Mouse (Mus musculus) hindlimb bud, embryonic 11.5 days (tissue): ENCODE results near the gene Hinfp.
"Not testable (repeated sequence)": the region's sequence is repeated elsewhere in the genome, so short reads cannot be mapped to it uniquely, and the experiment has no call there.

Source experiments
- DNase-seq: peaks from one replicate; pipeline ENCODE4 v3.0.0-alpha.2; 2012; ENCODE audit warnings: low read depth, low spot score; ENCODE audit errors: extremely low spot score

The Hinfp gene

GRCm38 (mm10) chr9:44332918-44333638 is 27.6 kb upstream of the Hinfp start:
- no peak for DNase-seq

DNA sequence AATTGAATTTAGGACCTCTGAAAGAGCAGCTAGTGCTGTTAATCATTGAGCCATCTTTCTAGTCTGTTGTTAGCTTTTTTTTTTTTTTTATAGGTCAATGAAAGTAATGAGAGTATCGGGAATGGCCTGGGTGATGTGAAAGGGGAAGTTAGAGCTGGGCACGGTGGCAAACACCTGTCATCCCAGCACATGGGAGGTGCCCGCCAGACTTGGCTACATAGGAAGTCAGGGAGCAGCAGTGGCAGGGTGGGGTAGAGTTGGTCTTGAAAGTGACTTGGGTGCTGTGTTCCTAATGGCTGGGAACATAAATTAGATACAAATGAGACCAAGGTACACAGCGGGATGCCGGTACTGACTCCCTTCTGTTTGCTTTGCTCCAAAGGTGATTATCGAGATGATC is 25.3 kb upstream of the Hinfp start:
- DNase-seq = no peak

DNA sequence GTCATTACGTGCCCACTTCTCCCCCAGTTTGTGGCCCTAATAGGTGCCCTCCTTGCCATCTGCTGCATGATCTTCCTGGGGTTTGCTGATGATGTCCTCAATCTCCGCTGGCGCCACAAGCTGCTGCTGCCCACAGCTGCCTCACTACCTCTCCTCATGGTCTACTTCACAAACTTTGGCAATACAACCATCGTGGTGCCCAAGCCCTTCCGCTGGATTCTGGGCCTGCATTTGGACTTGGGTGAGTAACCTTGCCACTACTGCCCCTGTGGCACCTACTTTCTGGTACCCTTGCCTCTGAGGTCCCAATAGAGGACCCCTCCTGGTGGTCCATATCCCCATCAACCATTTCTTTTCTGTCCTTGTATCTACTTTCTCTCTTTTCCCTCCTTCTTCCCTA is 22.5 kb upstream of the Hinfp start:
- no peak for DNase-seq

DNA sequence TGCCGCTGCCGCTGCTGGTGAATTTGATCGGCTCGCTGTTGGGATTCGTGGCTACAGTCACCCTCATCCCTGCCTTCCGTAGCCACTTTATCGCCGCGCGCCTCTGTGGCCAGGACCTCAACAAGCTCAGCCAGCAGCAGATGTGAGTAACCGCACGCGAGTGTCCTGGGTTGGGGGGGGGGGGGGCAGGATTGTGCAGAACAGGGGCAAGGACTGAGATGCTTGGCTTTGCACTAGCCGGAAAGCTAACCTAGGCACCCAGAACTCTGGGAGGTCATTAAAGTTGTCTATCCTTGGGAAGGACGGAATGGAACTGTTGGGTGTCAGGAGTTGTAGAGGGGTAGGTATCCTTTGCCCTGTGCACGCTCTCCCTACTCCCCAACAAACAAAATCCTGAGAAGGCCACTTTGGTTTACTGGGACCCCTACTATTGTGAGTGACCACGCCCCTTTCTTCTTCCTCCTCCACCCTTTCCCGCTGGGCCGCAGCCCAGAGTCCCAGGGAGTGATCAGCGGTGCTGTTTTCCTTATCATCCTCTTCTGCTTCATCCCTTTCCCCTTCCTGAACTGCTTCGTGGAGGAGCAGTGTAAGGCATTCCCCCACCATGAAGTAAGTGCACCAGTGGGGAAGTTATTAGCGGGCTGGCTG is 21.7 kb upstream of the Hinfp start:
- no peak for DNase-seq

- DNase-seq = peak; percentile 82
Measured at GRCm38 (mm10) chr9:44326371-44327063, 21.0 kb upstream of the Hinfp start.

DNA sequence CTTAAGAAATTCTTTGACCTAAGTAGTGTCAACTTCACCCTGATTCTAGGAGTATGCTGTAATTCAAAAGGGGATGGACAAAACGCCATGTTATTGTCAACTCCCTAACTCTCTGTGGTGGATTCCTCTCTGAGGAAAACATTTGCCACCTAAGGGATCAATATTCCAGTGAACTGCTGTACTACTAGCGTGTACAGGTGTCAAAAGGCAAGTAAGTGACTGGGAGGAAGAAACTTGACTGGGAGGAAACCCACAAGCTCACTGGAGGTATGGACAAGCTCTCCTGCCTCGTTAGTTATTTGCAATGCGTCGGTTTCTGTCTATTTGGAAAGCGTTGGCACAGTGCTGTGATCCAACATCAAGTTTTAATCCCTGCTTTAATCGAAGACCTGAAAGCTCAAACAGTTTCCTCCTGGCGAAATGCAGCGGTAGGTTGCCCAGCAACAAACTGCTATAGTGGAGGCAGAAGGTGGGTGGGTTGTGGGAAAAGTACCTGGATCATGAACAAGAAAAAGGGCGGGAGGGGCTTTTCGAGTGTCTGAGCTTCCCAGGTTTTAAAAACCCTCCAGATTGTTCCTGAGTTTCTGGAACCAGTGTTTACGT is 20.4 kb upstream of the Hinfp start, which contains the start of gene Dpagt1:
Gene Dpagt1 (plus strand): TSS at position 252 of the 603 bp plus-strand sequence.
- no peak for DNase-seq

DNA sequence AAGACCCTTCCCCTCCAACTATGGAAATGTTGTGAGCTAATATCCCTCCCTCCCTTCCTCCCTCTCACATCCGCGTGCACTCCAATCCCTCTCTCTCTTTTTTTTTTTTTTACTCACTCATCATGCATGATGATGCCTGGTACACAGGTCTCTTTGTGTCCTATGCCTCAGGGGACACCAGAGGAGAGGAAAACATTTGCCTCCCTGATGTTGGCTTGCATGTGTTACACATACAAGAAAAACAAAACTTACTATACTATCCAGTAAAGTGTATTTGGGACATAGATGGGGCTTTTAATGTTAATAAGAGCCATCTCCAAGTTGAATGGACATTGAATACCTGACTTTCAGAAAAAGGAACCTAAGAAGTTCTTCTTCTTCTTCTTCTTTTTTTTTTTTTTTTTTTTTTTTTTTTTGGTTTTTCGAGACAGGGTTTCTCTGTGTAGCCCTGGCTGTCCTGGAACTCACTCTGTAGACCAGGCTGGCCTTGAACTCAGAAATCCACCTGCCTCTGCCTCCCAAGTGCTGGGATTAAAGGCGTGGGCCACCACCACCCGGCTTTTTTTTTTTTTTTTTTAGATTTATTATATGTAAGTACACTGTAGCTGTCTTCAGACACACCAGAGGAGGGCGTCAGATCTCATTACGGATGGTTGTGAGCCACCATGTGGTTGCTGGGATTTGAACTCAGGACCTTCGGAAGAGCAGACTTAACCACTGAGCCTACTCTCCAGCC is 19.7 kb upstream of the Hinfp start:
- not testable (repeated sequence) for DNase-seq

DNA sequence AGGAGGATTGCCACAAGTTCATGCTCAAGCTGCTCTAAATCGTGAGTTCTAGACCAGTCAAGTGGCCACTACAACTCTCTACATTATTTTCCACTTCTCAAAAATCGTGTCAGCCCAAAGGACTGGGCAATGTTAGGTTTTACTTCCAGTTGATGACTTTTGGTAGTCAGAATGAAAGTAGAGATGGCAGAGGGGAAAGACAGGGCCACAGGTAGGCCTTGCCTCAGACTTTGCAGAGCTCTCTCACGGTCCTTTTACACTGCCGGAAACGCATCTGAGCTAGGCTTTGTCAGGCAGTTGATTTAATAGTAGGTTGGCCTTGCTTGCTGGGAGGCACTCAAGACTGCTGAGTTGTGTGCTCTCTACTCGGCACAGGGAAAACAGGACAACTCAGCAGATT is 18.7 kb upstream of the Hinfp start:
- no peak for DNase-seq

DNA sequence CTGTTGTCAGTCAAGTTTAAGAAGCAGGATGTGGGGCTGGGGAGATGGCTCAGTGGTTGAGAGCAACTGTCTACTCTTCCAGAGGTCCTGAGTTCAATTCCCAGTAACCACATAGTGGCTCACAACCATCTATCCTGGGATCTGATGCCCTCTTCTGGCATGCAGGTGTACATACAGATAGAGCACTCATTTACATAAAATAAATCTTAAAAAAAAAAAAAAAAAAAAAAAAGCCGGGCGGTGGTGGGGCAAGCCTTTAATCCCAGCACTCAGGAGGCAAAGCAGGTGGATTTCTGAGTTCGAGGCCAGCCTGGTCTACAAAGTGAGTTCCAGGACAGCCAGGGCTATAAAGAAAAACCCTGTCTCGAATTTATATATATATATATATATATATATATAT is 18.2 kb upstream of the Hinfp start:
- DNase-seq = not testable (repeated sequence)

DNA sequence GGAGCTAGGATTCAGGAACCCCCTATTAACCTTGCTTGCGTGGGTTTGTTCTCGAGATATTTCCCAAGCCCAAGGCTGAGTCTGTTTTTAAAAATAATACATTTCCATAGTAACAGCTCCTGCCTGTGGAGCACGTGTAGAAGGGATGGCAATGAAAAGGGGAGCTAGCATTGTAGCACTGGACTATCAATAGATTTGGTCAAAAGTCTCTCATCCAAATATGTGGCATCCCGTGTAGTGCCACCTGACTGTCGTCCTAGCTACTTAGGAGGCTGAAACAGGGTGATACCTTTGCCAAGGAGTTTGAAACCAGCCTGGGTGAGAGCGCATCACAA is 15.3 kb upstream of the Hinfp start:
- DNase-seq = no peak

- DNase-seq = peak; percentile 88
Measured at GRCm38 (mm10) chr9:44319887-44320798, 14.7 kb upstream of the Hinfp start, which contains the start of gene C2cd2l. Gene C2cd2l (minus strand): TSS chr9:44320285.

DNA sequence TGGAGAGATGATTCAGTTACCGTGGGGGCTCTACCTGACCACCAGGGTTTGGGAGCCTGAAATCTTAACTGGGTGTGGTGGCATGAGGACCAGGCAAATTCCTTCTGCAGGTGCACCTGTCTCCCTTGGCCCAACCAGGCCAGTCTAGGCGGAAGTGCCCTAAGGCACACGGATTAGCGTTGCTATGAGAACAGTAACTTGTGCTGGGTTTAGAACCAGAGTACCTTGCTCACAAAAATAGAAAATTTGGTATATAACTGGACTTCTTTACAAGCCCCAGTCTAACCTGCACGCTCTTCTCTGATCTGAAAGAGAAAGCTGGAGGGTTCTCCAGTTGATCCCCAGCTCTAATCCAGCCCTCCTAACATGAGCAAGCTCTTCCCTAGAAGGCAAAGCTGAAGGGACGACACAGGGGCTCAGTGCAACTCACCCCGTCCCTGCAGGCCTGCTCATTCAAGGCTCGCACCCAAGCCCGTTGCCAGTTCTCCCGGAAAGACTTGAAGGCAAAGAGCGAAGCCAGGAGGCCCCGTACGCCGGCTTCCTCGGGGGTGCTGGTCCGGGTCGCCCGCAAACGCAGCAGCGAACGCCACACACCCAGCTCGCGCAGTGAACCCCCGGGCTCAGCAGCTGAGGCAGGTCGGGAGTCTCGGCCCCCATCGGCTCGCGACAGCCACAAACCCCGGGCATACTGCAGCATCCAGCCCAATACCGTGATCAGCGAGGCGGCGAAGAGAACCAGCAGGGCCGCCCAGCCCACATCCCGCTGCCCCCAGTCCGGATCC is 13.8 kb upstream of the Hinfp start:
- no peak for DNase-seq

GRCm38 (mm10) chr9:44318826-44319095 is 13.3 kb upstream of the Hinfp start:
- no peak for DNase-seq

GRCm38 (mm10) chr9:44318076-44318825 is 12.8 kb upstream of the Hinfp start:
- DNase-seq = no peak

DNA sequence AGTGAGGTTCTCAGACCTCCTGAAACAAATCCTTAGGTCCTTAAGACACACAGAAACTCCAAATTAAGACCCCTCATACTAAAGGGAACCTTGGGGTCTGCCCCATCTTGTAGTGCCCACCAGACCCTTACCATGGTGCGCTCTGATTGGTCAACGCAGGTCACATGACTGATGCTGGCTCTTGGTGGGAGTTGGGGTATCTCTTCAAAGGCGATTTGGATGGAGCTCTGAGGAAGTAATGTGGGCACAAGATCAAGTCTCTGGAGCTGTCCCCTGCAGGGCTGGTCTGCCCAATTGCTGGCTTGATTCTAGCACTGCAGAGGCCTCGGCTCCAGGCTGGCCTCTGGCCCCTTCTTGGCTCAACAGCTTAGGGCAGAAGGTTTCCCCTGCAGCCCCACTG is 12.0 kb upstream of the Hinfp start:
- DNase-seq = no peak

GRCm38 (mm10) chr9:44314910-44315309 is 9.4 kb upstream of the Hinfp start:
- DNase-seq = no peak

DNA sequence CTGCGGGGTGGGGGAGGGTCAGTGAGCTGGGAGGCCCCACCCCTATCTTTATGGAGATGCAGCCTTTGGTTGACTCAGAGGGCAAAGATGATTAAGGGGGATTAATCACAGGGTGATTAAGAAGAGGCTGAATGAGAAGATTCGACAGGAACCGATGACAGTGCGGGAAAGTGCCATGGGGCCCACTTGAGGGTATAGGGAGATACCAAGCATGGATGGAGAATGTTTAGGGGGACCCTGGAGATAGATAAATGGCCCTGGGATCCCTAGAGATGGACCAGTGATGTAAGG is 8.7 kb upstream of the Hinfp start:
- DNase-seq = no peak

GRCm38 (mm10) chr9:44313476-44314256 is 8.2 kb upstream of the Hinfp start:
- DNase-seq = no peak
